Mouse (Mus musculus): ENCODE results near the gene Sfxn5.

Gene Sfxn5

DNA sequence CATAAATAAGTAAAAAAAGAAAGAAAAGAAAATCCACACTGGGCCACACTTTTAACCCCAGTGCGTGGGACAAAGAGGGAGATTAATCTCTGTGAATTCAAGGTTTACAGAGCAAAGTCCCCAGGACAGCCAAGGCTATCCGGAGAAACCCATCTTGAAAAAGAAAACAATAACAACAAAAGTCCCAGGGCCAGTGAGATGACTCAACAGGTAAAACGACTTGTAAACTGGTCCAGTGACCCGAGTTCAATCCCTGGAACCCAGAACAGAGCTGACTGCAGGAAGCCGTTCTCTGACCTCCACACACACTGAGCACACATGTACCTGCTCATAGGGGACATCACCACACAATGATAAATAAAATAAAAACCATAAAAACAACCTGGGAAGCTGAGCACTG lies 31.2 kb upstream of the Sfxn5 start:
- no peak for DNase-seq (ENCODE audit: low read depth, low spot score)

DNA sequence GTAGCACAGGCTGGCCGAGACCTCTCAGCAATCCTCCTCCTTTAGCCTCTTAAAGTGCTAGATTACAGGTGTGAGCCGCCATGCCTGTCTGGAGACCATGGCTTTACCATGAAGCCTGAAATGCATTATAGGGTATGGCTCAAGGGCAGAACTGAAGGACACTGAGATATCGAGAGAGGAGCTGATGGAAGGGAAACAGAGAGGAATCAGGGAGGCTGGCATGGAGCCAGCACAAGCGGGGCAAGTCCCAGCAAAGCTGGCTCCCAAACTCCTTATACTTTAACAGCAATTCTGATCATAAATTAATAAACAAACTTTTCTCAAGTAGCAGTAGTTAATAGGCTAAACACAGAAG lies 30.7 kb upstream of the Sfxn5 start:
- DNase-seq (ENCODE audit: low read depth, low spot score): no peak

DNA sequence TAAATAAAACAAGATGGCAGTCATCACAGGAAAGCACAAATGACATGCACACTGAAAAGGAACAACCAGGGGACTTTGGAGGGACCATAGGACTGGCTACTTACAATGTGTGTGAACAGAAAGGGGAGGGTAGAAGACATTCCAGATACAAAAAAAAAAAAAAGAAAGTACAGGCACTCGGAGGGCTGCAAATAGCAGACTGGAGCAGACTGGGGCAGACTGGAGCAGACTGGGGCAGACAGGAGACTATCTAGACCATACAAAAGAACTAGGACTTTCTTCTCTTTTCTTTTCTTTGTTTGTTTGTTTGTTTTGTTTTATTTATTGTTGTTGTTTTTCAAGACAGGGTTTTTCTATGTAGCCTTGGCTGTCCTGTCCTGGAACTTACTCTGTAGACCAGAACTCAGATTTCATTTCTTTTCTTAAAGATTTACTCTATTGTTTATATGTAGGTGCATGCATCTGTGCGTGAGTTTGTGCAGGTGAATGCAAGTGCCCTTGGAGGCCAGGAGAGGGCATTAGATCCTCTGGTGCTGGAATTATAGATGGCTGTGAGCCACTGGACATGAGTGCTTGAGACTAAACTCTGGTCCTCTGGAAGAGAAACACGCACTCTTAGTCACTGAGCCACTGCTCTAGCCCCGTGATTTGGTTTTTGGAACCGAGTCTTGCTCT lies 30.1 kb upstream of the Sfxn5 start:
- DNase-seq (ENCODE audit: low read depth, low spot score): no peak

DNA sequence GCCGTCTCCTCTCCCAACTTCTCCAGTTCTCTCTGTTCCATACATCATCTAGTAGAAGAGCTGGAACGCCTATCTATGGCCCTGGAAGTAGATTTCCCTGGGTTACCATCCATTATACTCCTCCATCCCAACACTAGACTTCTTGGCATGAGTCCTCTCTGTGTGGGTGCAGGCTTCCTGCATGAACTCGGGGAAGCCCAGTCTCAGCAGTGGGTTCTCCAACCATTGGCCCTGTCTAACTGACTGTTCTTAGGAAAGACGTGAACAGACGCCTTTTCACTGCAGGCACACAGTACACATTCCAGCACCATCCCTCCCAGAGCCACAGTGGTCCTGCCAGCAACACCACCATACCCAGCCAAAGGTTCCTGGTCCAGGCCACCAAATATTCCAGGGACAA lies 29.4 kb upstream of the Sfxn5 start:
- DNase-seq (ENCODE audit: low read depth, low spot score): no peak

DNA sequence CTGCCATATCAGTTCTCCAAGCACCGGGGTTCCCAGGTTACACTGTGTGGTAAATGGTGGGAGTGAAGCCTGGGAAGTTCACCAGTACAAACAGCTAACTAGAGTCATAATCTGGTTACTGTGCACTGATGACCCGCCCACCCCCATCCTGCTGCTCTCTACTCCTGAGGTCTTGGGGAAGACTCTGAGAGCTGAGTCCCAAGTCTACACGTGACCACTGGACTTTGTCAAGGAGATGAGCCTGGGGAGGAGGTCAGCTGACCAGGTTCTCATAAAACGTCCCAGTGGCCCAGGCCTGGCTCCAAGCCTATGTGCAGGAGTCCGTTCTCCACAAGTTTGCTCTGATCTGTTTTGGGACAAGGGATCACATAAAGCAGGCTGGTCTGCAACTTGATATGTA lies 27.1 kb upstream of the Sfxn5 start:
- DNase-seq (ENCODE audit: low read depth, low spot score): no peak

DNA sequence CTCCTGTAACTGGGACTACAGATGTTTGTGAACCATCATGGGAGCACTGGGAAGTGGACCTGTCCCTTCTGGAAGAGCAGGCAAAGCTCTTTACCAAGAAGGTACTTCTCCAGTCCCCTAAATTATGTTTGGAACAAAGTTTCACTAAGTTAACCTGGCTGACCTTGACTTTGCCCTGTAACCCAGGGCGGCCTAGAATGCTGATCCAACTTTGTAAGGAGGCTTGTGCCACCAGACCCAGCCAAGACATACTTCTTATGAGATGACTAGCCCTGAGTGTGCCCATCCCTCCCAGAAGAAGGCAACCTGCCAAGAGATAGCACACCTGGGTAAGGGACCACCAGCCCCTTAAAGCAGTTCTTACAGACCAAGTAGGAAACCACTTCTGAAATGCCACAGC lies 25.7 kb upstream of the Sfxn5 start:
- no peak for DNase-seq (ENCODE audit: low read depth, low spot score)

DNA sequence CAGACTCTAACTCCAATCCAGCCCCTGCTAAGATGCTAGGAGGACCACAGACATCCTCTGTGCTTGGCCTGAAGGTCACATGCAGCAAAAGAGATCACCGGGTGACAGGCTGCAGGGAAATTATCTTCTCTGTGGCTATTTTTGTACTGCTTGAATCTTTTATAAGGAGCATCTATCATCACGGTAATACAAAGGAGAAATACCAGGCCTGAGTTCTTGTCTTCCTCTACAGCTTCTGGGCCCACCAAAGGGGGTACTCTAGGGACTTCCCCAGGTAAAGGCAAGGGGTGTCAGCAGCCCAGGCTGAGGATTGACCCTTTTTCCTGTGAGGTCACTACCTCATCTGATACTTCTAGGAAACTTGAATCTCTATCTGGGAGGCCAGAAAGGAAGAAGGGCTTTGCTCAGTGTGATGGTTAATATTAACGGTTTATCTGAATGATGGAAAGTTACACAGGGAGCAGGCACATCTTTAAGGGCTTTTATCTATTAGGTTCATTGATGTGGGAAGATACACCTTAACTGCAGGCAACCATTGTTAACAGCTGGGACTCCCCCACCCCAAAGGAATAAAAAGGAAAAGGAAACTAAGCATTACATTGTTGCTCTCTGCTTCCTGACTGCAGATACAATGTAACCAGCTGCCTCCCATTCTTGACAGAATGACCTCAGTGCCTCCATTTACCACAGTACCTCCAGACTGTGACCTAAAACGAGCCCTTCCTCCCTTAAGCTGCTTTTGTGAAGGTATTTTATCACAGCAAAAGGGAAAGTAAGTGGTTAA lies 23.7 kb upstream of the Sfxn5 start:
- peak; percentile 39 for DNase-seq (ENCODE audit: low read depth, low spot score)

DNA sequence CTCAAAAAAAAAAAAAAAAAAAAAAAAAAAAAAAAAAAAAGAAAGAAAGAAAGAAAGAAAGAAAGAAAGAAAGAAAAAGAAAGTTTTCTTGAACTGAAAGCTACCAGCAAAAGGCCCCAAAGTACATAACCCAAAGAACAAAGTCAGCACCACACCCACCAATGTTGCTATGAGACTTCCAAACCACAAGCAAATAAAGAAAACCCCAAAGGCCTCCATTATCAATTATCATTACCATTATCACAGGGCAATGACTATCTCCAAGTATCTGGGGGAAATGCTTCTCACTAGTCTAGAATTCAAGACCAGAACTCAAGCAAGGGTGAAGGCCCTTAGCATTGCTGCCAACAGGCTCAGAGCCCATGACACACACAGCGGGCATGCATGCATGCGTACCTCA lies 22.5 kb upstream of the Sfxn5 start:
- DNase-seq (ENCODE audit: low read depth, low spot score): peak; percentile 40

DNA sequence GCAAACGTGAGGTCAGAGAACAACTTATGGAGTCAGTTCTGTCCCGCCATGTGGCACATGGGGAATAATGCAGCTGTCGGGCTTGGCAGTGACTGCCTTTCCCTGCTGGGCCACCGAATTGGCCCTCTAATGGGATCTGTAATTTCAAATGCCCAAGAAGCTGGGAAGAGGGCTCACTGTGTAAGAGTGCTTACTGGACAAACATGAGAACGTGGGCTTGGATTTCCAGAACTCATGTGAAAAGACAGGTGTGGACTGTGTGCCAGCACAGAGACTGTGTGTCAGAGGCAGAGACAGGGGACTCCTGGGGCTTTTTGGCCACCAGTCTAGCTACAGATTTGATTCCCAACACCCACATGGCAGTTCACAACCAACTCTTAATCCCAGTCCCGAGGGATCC lies 21.5 kb upstream of the Sfxn5 start:
- DNase-seq (ENCODE audit: low read depth, low spot score): no peak

DNA sequence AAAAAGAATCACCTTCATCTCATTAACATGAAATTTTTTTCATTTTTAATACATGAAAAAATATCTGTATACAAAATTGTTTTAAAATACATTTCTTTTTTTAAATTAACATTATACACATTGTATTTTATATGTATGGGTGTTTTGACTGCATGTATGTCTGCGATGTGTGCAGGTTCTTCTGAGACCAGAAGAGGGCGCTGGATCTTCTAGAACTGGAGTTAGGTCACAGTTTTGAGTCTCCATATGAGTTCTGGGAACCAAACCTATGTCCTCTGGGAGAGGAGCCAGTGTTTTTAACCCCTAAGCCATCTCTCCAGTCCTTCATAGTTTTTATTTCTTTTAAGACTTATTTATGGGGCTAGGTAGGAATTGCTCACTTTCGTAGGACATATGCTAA lies 20.5 kb upstream of the Sfxn5 start:
- no peak for DNase-seq (ENCODE audit: low read depth, low spot score)

DNA sequence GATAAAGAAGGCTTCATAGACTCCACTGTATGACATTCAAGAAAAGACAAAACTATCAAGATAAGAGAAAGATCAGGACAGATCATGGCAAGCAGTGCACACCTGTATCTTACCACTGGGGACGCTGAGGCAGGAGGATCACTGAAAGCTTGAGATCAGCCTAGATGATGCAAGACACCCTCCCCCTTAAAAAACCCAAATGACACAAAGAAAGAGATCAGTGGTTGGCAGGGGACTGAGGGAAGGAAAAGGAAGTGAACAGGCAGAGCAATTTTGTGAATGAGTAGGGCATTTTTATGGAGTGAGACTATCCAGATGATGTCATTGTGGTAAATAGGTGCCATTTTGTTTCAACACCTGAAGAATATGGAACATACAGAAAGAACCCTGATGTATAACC lies 16.9 kb upstream of the Sfxn5 start:
- no peak for DNase-seq (ENCODE audit: low read depth, low spot score)

DNA sequence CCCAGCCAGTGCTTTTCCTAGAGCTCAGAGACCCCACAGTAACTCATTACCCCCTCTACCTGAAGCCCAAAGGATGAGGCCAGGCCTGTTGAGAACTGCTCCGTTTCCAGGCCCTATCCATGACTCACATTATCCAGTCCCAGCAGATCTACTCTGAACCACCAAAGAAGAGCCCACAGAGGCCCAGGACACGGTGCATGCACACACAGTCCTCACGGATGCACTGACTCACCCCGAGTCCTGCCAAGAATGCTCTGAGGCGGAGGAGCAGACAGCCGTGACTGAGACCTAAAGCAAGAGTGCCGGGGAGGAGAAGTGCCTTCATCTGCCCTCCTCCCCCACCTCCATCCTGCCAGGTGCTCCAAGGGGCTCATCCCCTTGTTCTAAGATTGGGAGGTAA lies 16.0 kb upstream of the Sfxn5 start:
- DNase-seq (ENCODE audit: low read depth, low spot score): no peak

DNA sequence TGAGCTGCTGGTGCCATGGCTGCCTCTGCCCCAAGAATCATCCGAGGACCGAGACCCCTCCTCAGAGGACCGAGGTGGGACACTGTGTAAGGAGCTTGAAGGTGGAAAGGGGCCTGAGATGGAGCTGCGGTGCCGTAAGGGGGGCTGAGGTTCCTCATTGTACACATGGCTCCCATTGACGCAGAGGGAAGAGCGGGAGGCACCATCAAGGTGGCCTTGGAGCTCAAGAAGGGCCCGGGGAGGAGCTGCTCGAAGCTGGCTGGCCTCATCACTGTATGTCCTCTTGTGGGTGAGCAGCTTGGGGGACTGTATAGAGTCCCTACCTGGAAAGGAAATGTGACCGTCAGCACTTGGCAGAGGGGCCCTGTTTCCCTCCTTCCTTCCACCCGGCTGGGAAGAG lies 14.9 kb upstream of the Sfxn5 start:
- DNase-seq (ENCODE audit: low read depth, low spot score): no peak

DNA sequence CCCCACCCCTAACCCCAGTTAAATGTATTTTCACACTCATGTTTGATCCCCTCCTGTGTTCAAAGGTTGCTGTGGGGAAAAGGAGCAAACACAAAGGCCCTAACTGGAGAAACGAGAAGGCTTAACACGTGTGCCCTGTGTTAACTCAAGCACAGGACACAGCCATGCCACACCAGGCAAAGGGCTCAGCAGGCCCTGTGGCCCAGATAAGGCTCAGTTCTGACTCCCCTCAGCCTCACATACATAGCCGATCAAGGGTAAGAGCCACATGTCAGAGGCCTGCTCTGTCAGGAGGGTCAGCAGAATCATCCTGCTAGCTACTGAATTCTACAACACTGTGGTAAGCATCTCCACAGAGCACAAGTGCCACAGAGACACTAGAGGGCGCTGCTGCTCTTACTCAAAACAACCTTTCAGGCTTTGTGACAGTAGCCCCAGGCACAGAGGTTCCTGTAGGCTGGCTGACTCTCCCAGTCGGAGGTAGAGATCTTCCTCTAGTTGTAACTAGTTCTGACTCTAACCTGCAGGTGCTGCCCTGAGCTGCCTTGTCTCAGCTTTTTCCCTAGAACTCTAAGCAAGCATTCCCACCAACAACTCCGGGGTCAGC lies 12.9 kb upstream of the Sfxn5 start:
- DNase-seq (ENCODE audit: low read depth, low spot score): peak; percentile 84

DNA sequence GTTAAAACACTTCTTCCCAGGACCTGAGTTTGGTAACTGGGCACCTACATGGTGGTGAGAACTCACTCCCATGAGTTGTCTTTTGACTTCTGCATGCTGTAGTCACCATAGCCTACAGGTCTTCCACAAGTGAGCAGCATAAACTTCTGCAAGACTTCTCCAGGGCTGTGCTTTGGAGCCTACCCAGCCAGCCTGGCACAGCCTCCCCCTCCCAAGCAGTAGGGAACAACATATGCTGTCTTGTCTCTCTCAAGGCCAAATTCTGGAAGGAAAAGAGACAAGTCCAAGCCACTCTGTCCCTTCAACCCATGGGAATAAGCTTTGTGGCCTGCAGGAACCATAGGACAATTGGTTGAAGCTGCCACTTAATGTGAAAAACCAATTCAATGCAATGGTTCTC lies 11.7 kb upstream of the Sfxn5 start:
- DNase-seq (ENCODE audit: low read depth, low spot score): no peak

DNA sequence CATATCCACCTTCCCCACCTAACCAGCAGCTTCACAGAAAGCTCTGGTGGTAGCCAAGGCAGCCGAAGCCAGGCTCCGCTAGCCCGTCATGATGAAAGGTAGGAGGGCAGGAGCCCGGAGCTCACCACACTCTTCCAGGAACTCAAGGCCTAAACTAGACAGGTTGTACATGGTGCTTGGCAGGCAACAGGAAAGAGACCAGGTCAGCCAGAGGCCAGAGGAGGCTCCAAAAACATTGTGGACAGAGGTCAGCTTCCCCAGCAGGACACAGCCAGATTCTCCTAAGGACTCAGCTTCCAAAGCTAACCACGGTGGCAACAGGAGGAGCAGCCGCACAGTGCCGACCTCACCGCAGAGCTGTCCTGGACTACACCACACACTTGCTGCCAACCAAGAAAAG lies 9.8 kb upstream of the Sfxn5 start:
- DNase-seq (ENCODE audit: low read depth, low spot score): no peak

DNA sequence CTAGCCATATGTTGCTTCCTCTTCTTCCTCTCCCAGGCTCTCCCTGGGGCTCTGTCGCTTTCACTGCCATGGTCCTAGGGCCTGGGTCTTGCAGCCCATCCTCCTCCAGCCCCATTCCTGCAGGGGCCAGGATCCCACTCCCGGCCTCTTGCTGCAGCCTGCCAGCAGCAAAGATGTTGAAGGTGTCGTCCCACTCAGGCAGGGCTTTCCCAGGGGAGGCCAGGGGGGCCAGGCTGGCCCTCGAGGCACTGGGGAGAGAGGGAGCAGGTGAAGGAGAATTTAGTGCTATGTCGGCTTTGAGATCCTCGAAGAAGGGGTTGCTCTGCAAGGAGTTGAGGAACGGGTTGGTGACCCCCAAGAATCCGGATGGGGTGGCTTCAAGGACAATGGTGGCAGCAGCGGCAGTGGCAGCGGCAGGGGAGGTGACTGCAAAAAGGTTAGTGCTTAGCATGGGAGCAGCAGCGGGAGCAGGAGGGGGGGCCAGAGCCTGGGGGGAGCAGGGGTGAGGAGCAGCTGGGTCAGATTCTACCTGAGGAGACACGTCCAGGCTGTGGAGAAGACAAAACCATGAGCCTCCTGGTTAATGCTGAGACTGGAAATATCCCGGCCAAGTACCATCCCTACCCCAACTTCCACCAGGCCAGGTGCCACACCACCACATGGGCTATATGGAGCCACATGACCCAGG lies 8.7 kb upstream of the Sfxn5 start:
- DNase-seq (ENCODE audit: low read depth, low spot score): no peak

DNA sequence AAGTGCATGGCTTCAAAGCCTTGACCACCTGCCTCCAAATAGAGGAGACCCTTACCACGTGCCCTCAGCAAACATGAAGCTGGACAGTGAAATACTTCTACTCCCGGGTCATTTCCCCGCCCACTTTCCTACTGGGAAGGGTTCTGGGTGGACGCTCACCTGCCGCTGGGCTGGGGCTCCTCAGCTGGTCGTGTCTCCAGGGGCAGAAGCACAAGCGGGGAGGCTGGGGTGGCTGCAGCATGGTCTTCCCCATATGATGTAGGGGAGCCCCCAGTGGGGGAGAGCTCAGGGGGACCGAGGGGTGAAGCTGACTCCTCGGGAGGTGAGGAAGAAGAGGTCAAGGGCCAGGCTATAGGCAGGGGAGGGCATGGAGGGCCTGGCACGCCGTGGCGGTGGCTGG lies 7.0 kb upstream of the Sfxn5 start:
- no peak for DNase-seq (ENCODE audit: low read depth, low spot score)

DNA sequence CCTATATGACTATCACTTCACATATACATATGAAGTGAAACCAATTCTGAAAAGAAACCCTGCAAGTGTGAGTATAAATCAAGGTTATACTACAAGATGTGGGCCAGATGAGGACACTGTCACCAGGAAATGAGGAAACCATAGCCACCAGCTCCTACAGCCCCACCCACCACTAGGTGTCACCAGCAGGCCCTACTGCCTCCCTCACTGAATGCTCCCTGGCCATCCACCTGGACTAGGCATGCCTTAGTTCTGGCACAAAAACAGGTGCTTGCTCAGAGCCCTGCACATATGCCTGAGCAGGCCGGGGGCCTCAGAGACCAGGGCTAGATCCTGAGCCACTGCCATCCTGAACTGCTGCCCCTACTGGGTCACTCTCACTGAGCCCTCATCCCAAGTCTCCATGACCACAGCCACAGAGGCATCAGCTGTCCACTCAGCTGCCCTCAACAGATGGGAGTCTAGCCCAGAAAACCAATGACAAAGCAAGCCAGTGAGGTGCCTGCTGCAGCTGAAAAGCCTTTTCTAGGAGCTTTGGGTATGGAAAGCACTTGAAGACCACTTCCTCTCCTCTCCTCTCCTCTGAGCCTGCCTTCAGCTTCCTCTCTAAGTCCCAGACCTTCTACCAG lies 6.2 kb upstream of the Sfxn5 start:
- DNase-seq (ENCODE audit: low read depth, low spot score): peak; percentile 41

DNA sequence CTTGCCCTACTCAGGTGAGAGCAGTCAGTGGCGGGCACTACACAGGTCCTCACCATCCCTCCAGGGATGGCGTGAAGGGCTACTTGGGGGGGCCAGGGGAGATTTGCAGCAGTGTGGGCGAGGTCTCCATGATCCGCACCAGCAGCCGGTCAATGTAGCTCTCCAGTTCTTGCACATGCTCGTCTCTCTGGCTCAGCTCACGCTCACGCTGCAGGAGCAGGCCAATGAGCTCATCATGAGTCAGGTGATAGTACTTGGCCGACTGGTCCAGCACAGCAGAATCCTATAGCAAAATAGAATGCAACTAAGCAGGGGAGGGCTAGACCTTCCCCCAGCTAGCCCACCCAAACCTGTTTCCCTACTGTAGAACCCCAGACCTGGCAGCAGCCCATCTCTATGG lies 3.7 kb upstream of the Sfxn5 start:
- no peak for DNase-seq (ENCODE audit: low read depth, low spot score)

DNA sequence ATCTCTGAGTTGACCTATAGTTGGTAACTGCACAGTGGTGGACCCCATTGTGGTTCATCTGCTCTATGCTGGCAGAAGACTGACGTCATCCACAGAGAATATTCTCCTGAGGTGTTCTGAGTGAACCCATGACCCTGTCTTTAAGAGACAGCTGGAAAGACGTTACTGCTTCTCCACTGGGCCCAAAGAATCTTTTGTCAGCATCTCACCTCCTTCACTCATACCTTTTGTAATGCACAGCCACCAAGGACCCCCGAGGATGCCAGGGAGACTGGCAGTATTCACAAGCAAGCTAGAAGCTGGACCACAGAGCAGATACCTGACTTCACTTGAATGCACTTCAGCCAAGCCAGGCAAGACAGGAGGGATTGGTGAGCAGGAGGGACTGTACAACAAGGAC lies 2.1 kb upstream of the Sfxn5 start:
- DNase-seq (ENCODE audit: low read depth, low spot score): no peak

DNA sequence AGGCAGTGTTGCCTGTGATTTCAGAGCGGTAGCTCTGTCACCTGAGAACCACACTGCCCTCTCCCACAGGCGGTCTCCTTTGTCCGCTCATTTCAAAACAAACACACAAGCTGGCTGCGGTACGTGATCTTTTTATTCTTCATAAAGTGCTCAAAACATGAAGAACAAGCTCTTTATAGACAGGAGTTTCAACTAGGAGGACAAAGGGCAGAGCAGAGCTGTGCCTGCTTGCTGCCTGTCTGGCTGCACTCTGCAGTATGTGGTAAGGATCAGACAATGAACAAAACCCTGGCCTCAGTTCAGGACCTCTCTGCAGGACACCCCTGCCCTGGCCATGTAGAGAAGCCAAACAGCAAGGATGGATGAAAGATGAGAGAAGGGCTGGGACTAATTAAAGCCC lies 1.6 kb upstream of the Sfxn5 start:
- DNase-seq (ENCODE audit: low read depth, low spot score): no peak

Data from CD4-positive helper T cell, adult 2 months (primary cell).